Mouse (Mus musculus): ENCODE data around the gene Parp2.
"Not testable (repeated sequence)": the region's sequence is repeated elsewhere in the genome, so short reads cannot be mapped to it uniquely, and the experiment has no call there.

The Parp2 gene

GRCm38 (mm10) chr14:50833964-50834363, 26.3 kb downstream of the Parp2 start:
- no peak for DNase-seq

- DNase-seq = no peak
Measured at GRCm38 (mm10) chr14:50834435-50834834, 26.8 kb downstream of the Parp2 start.

GRCm38 (mm10) chr14:50837236-50837635, 29.6 kb downstream of the Parp2 start:
- DNase-seq = no peak

GRCm38 (mm10) chr14:50855788-50856187, 48.1 kb downstream of the Parp2 start:
- no peak for DNase-seq

GRCm38 (mm10) chr14:50862641-50863040, 55.0 kb downstream of the Parp2 start:
- DNase-seq = no peak

- DNase-seq = not testable (repeated sequence)
Measured at GRCm38 (mm10) chr14:50865005-50865404, 57.4 kb downstream of the Parp2 start.

GRCm38 (mm10) chr14:50866966-50867365, 59.3 kb downstream of the Parp2 start:
- DNase-seq = no peak

- DNase-seq = no peak
Measured at GRCm38 (mm10) chr14:50868211-50868610, 60.6 kb downstream of the Parp2 start.

GRCm38 (mm10) chr14:50868656-50869055, 61.0 kb downstream of the Parp2 start:
- no peak for DNase-seq

GRCm38 (mm10) chr14:50869889-50870804, 62.5 kb downstream of the Parp2 start, which contains the start of gene Tep1:
Gene Tep1 (minus strand): TSS chr14:50870560.
- DNase-seq = peak; percentile 58

- no peak for DNase-seq
Measured at GRCm38 (mm10) chr14:50870805-50871143, 63.1 kb downstream of the Parp2 start.
